Mouse (Mus musculus) testis, adult 2 months (tissue): ENCODE data around the gene Rnf182.

Experiments used
- CTCF ChIP-seq: fragments of 200-500 bp; IDR thresholded peaks from 2 replicates; pipeline ENCODE4 v1.5.1; 2012; ENCODE audit warnings: low read depth, mild to moderate bottlenecking, inconsistent platforms, low read length, moderate library complexity; ENCODE audit not compliant: control insufficient read depth, insufficient read depth, insufficient replicate concordance
- POLR2A ChIP-seq: fragments of 200-500 bp; IDR thresholded peaks from 2 replicates; pipeline ENCODE4 v1.6.1; 2012; ENCODE audit warnings: low read depth, mild to moderate bottlenecking, inconsistent platforms, low read length, moderate library complexity; ENCODE audit not compliant: control insufficient read depth

DNA sequence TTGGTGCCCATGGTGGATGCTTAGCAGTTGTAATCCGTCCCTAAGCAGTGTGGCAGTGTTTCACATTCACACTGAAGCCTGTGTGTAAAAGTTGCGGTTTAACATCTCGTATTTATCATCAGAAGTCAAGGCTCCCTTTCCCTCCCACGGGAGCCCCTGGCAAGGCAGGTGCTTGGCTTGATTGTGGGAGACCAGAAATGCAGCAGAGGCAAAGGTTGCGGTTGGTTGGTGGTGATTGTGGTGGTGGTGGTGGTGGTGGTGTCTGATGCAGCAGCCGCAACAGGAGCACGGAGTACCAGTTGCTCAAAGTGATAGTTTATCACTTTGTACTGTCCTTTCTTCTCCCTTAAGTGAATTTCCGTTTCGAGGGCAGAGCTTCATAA is 325 bp upstream of the Rnf182 start:
- no peak for TF ChIP-seq CTCF
- no peak for TF ChIP-seq POLR2A
